Mouse (Mus musculus) cerebellum, postnatal 10 days (tissue): ENCODE measurements around the gene Mat1a.

Experiments used
- DNase-seq, 2 experiments: peaks; one replicate each; pipeline ENCODE4 v3.0.0; 2021; ENCODE audit warnings: mixed read lengths in 2 of 2

Gene Mat1a

DNA sequence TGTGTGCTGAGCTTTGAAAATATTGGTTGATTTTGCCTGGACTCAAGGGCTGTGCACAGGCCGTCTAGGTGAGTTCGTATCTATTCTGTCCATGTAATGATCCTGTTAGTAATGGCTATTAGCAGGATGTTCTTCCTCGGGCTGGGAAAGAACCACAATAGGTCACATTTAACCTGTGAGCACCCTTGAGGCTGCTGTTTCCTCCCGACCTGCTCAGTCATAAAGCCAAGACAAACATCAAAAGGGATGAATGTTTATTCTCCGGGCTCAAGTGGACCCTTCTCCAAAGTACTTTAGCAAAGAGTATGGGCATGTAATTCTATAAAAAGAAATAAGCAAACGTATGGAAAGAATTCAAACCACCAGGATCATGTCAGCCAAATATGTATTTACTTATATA lies 41.2 kb downstream of the Mat1a start:
- DNase-seq: no peak

DNA sequence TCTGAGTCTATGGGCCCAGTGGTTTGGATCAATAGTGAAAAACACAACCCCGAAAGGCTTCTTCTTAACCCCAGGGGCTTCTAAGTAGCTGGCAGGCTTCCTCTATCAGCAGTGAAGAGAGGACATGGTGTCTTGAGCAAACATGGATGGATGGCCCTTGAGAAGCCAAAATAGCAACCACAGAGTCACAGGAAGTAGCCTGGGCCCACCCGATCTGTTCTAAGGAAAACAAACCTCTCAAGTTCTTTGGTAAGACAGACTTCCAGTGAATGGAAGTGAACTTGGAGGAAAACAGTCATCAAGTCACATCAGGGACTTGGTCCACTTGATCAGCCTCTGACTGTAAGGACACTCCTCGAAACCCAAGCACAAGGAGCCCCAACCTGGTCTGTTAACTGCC lies 42.1 kb downstream of the Mat1a start:
- DNase-seq: no peak

DNA sequence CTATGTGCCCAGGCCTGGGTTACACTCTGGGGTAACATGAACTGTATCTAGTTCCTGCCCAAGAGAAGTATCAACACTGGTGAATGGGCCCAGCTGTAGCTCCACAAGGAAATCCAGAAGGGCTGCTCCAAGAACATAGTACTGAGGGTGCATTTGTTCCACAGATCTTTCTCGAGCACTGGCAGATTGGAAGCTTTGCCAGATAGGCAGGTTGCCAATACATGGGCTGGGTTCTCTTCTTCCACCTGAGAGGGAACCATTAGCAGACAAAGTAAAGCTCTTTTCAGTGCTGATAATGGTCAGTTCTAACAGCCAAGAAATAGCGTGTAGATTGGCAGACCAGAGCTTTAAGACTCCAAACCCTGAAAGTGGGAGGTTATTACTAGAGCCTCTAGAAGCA lies 42.5 kb downstream of the Mat1a start:
- peak; percentile 36 to 44 for DNase-seq

DNA sequence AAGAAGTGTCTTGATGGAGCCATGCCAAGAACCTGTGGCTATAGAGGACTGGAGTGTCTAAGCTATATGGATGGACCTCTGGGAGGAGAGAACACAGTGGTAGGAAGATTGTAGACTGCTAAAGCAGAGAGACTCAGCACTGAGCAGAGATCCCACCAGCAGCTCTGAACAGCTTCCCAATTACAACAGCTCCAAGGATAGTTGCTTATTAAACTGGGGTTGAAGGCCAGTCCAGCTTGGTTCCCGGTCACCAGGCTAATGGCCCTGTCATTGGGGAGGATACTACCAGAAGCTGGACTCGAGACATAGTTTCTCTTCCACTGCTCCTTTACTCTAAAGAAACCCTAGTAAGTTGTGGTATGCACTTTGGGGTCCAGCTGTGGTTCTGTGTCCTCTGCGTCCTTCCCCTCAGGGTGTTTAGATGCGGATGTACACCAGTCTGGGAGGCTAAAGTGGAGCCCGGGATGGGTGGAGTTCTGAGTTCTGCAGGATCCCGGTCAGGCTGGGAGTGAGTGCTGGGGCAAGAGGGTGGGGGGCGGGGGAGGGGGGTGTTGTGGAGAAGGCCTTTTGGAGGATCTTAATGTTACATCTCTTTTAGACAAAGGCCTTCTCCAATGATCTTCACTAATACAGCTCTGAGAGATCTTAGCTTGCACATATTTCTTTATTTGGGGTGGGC lies 46.5 kb downstream of the Mat1a start, which contains the start of gene Mbl1:
Mbl1 (plus strand) TSS at position 239 of the 679 bp plus-strand sequence.
- no peak for DNase-seq

DNA sequence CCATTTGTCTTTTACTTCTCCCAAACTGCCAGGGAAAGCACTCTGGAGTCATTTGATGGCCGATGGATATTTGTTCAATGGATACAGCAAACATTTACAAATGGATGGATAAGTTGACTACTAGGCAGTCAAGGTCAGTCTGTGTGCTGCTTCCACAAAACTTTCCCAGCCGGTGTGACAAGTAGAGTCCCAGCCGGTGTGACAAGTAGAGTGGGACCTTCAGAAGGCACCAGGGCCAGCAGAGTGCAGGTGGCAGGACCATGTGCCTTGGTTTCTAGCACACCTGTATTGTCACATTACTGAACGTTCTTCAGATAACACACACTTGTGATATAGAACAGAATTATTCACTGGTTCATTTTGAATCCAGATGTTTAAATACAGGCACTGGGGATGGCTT lies 55.2 kb downstream of the Mat1a start:
- no peak for DNase-seq

DNA sequence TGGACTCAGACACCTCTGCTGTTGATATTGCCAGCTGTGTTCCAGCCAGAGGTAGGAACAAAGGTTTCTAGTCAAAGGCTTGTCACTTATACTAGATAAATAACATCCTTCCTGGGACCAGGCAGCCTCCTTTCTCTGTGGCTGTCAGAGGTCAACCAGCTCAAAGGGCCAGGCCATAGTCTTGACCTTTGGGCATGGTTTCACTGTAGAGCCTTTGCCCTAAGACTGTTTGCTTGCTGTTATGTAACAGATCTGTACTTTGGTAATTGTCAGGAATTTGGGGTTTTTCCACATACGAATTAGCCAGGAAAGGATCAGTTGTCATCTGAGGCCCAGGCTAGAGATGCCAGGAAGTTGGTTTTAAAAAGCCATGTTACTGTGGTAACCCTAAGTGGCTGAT lies 55.9 kb downstream of the Mat1a start:
- DNase-seq: no peak

DNA sequence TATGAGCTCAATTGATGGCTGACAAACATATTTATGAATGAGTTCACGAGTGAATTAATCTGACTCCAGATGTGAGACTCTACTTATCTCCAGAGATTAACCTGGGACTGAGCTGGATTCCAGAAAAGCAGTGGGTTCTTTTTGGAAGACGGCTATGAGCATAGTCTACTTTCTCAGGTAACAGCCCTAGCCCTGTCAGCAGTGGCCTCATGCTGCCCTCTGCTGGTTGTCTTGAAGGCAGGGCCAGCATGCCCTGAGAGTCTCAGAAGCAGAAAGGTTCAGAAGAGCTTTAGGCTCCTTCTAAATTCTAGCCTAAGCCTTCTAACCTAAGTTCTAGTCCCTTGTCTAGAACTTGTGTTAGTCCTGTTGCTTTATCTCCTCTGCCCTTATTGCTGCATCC lies 57.8 kb downstream of the Mat1a start:
- DNase-seq: peak; percentile 67 to 71

DNA sequence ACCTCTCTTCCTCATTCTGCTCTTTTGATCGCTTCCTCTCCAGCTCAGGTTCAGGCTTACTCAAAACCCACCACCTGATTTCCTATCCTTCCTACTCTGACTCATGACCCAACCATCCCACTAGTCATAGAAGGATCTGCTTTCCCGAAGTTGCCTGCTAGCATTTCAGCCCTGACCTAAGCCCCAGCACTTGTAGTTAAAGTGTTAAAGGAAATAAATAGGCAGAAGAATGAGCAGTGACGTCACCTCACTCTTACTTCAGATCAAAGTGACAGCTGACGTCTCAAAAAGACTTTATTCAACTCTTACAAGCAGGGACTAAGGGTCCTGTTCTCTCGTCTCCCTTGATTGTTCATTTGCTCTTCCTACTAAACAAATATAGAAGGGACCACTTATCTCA lies 62.4 kb downstream of the Mat1a start:
- no peak for DNase-seq

DNA sequence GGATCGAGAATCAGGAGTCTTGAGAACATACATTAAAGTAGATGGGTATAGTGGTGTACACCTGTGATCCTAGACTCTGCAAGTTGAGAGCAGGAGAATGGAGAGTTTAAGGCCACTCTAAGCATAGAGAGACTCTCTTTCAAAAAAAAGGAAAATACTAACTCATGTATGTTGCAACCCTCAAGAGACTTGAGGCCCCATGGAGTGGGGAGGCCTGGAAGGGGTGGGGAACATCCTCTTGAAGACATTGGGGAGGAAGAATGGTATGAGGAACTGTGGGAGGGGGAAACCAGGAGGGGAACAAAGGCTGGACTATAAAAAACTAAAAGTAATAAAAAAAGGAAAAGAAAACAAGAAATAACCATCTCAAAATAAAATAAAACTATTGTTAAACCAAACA lies 63.7 kb downstream of the Mat1a start:
- DNase-seq: no peak

DNA sequence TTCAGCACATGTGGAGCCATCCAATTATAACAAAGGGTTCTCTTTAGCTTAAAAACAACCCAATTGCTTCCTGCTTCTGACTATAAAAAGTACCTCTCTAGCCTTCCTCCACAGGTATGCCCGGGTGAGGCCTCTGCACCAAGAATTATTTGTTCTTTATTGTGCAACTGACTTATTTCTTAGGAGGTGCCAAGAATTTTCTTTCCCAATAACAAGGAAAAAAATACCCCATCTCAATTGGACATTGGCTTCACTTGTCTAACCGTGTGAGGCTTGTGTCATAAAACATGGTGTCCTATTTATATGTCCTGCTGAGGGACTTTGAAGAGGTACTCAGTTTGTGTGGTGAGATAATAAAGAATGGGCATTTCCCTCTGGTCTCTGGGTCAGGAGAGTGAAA lies 65.7 kb downstream of the Mat1a start:
- DNase-seq: no peak
